Mouse (Mus musculus) limb, embryonic 10.5 days (tissue): Measurements from ENCODE around the gene Tas2r118. TPM values are rescaled to one million over a fixed set of nuclear protein-coding genes. Genes with fewer than 3 reads are reported as not detected.
A peak's percentile ranks its signal among the peaks of the same experiment; 100 is the strongest.

Source experiments
- DNase-seq: peaks from one replicate; pipeline ENCODE4 v3.0.0-alpha.2; 2017; ENCODE audit warnings: low spot score
- H3K27ac ChIP-seq: fragments of 300-500 bp; sonication (generic); 2 replicates; pipeline ENCODE4 v1.5.1; 2016; ENCODE audit warnings: mild to moderate bottlenecking
- H3K27me3 ChIP-seq: fragments of 300-500 bp; sonication (generic); 2 replicates; pipeline ENCODE4 v1.6.1; 2016; ENCODE audit warnings: low read depth, mild to moderate bottlenecking; ENCODE audit not compliant: poor library complexity, severe bottlenecking
- H3K36me3 ChIP-seq: fragments of 300-500 bp; sonication (generic); 2 replicates; pipeline ENCODE4 v1.6.1; 2016; ENCODE audit warnings: mild to moderate bottlenecking, moderate library complexity
- H3K4me1 ChIP-seq: fragments of 300-500 bp; sonication (generic); 2 replicates; pipeline ENCODE4 v1.6.1; 2016
- H3K4me3 ChIP-seq: fragments of 300-500 bp; sonication (generic); 2 replicates; pipeline ENCODE4 v1.5.1; 2016; ENCODE audit warnings: mild to moderate bottlenecking, moderate library complexity
- H3K9me3 ChIP-seq: fragments of 300-500 bp; sonication (generic); replicated peaks from 2 replicates; pipeline ENCODE4 v1.6.1; 2016; ENCODE audit warnings: mild to moderate bottlenecking
- WGBS: fragments of 180-500 bp; shearing (Covaris S2); methylation state at CpG from one replicate; pipeline ENCODE4 v1.1.7; 2016; 5-methylcytosine and 5-hydroxymethylcytosine counted together
- polyA plus RNA-seq: library from polyadenylated mRNA; unstranded; fragments of >200 nt; fragmentation: Nextera tagmentation; extraction: Ambion mirVana; gene quantifications from 2 replicates; pipeline ENCODE4 v1.2.1, GENCODE M21; 2016

Tas2r118 gene
- polyA plus RNA-seq = not detected in 2 replicates

DNA sequence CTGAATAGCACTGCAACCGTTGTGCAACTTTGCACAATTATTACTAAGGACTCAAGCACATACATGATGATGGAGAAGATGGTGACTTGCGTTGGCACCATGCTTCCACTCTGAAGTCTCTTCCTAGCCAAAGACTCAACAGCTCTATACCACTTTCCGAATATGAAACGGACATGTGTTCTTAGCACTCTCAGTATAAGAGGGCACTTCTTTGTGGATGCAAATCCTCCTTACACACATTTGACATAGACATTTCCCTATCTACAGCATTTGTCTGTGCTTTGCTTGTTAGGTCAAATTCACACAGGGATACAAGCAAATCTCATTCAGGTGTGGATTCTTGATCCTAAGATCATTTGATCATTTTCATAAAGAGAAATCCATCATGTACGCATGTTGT lies at the start of gene Tas2r118:
TSS of gene Tas2r118 (minus strand) at position 101 of the 400 bp plus-strand sequence.
- Histone ChIP-seq H3K27me3 (no peaks in the 10 kb centered on the region), H3K4me1 (no peaks in the 10 kb centered on the region), H3K27ac (no peak within 1 kb of the TSS), H3K9me3 (no peaks in the 10 kb centered on the region), H3K4me3 (no peak within 1 kb of the TSS), H3K36me3 (no peaks in the 10 kb centered on the region)
- DNase-seq = no peak
- 96% methylated on average over 5 of the region's 5 CpGs for WGBS

DNA sequence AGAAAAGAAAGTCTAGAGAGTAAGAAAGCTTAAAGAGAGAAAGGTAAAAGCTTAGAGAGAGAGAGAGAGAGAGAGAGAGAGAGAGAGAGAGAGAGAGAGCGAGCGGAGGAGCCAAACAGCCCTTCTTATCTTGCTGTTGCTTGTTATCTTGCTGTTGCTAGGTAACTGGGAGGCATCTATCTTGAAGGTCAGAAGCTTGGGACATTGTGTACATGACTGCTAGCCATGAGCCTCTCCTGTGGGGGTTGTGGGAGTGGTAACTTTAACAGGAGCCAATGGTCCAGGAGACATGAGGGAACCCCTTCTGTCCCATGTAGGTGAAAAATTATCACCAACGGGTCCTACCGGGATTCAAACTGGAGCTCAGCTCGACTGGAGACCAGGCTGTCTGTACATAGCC lies 48.5 kb upstream of the Tas2r118 start:
- DNase-seq = no peak
- no peaks in the 10 kb centered on the region for H3K36me3 ChIP-seq
- no peaks in the 10 kb centered on the region for H3K27me3 ChIP-seq
- no peaks in the 10 kb centered on the region for H3K4me1 ChIP-seq
- 94% methylated on average over 5 of the region's 5 CpGs for WGBS
- no peaks in the 10 kb centered on the region for H3K9me3 ChIP-seq
- no peak overlapping the region for H3K4me3 ChIP-seq
- H3K27ac ChIP-seq = no peak overlapping the region

GRCm38 (mm10) chr6:23993276-23993675 lies 23.4 kb upstream of the Tas2r118 start:
- H3K4me1 ChIP-seq = no peaks in the 10 kb centered on the region
- H3K4me3 ChIP-seq = no peak overlapping the region
- H3K27me3 ChIP-seq = no peaks in the 10 kb centered on the region
- no peak for DNase-seq
- H3K36me3 ChIP-seq = no peaks in the 10 kb centered on the region
- H3K9me3 ChIP-seq = no peaks in the 10 kb centered on the region
- WGBS = 86% methylated on average over 2 of the region's 2 CpGs
- H3K27ac ChIP-seq = no peak overlapping the region

- no peak overlapping the region for H3K4me3 ChIP-seq
- H3K27ac ChIP-seq = no peak overlapping the region
- H3K27me3 ChIP-seq = no peaks in the 10 kb centered on the region
- 63% methylated on average over 3 of the region's 3 CpGs for WGBS
- no peaks in the 10 kb centered on the region for H3K9me3 ChIP-seq
- H3K36me3 ChIP-seq = no peaks in the 10 kb centered on the region
- H3K4me1 ChIP-seq = no peaks in the 10 kb centered on the region
- no peak for DNase-seq
These were observed 21.0 kb upstream of the Tas2r118 start for GRCm38 (mm10) chr6:23990687-23991387.

DNA sequence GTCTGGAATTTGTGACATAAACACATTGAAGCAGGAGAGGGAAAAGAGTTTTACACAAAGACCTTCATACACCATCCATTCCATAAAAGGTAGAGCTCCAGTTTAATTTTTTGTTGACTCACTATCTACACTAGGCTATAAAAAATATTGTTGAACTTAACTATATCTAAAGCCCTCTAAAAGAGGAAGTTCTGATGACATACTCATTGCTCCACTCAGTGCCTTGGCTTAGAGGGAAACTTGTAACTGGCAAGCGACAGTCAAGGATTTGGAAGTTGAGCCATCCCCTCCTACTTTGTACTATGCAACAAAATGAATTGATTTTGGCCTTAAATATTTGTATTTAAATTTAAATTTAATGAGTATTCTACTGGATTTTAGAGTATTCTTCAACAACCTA lies 16.4 kb upstream of the Tas2r118 start:
- Histone ChIP-seq H3K4me3 (no peak overlapping the region), H3K27me3 (no peaks in the 10 kb centered on the region), H3K4me1 (no peaks in the 10 kb centered on the region), H3K36me3 (no peaks in the 10 kb centered on the region), H3K27ac (no peak overlapping the region), H3K9me3 (no peaks in the 10 kb centered on the region)
- 93% methylated on average over 1 of the region's 1 CpGs for WGBS
- no peak for DNase-seq

DNA sequence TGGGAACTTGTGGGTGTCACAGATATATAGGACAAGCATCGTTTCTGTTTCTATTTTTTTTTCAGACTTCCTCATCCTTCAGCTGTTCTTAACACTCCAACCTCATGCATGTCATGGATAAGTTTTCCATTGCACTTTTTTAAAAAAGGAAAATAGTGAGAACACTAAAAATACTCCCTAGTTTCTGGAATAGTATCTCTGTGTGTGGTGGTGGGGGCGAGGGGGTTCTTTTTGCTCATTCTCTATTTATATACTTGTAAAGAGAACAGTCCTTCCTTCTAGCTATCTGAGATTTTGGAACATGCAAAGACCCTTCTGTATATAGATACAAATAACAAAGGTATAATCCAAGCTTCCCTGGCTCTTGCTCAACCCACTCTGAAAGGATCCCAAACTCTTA lies 2.9 kb downstream of the Tas2r118 start:
- H3K27ac ChIP-seq = no peak overlapping the region
- H3K27me3 ChIP-seq = no peaks in the 10 kb centered on the region
- no peaks in the 10 kb centered on the region for H3K9me3 ChIP-seq
- DNase-seq = no peak
- H3K4me1 ChIP-seq = no peaks in the 10 kb centered on the region
- WGBS = 91% methylated on average over 2 of the region's 2 CpGs
- H3K36me3 ChIP-seq = no peaks in the 10 kb centered on the region
- no peak overlapping the region for H3K4me3 ChIP-seq

DNA sequence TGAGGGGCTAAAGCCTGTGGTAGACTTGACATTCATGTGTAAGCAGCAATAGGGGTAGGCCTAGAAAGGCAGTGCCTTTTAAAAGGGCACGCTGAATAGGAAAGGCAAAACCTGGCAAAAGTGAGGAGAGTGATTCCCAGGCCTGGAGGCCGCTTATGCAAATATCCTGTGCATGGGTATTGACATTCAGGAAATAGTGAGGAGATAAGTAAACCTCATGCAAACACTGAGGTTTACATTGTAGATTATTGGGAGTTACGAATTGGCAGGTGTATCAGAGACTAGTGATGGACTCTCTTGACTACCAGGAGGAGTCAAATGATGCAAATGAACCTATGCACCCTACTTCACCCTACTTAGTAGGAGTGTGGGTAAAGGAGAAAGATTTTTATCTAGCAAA lies 3.9 kb downstream of the Tas2r118 start:
- Histone ChIP-seq H3K27ac (no peak overlapping the region), H3K9me3 (no peaks in the 10 kb centered on the region), H3K27me3 (no peaks in the 10 kb centered on the region), H3K4me3 (no peak overlapping the region), H3K36me3 (no peaks in the 10 kb centered on the region), H3K4me1 (no peaks in the 10 kb centered on the region)
- DNase-seq = no peak
- 77% methylated on average over 3 of the region's 3 CpGs for WGBS

DNA sequence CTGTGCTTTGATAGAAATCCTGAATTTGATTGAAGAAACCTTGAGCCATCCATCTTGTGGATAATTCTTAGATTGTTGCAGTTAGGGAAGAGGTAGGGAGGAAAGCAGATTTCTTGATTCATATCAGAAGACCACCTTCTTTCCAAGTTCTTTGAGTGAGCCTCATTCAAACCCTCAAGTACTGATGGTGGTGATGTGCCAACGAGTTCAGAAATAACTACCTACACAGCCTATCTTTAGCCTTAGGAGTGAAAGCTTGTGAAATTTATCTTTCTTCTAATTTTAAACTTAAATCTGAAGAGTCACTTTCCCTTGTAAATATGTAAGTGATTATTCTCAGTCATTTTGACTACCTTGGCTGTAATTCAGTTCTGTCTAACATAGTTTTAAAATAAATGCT lies 6.1 kb downstream of the Tas2r118 start:
- Histone ChIP-seq H3K36me3 (no peaks in the 10 kb centered on the region), H3K4me3 (no peak overlapping the region), H3K27me3 (no peaks in the 10 kb centered on the region), H3K9me3 (no peaks in the 10 kb centered on the region), H3K4me1 (no peaks in the 10 kb centered on the region), H3K27ac (no peak overlapping the region)
- 88% methylated on average over 1 of the region's 1 CpGs for WGBS
- no peak for DNase-seq

DNA sequence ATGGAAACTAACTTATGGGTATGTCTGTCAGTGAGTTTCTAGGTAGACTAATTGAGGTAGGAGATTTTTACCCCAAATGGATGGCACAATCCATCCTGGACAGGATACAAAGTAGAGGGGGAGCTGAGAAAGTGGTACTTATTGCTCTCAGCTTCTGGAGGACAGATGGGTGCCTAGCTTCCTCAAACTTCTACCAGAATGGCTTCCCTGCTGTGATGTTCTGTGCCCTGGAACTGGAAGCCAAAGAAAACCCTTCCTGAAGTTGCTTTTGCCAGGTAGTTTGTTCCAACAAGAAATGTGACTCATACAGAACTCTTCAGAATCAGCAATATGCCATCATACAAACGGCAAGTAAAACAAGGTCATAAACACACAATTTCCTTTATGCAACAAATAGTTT lies 29.1 kb downstream of the Tas2r118 start:
- H3K9me3 ChIP-seq = no peaks in the 10 kb centered on the region
- H3K27me3 ChIP-seq = no peaks in the 10 kb centered on the region
- WGBS = 91% methylated on average over 1 of the region's 1 CpGs
- DNase-seq = no peak
- H3K4me1 ChIP-seq = peaks cover 4% of the 10 kb centered on the region; the same call in 1 of the 2 replicates
- no peak overlapping the region for H3K4me3 ChIP-seq
- H3K27ac ChIP-seq = no peak overlapping the region
- no peaks in the 10 kb centered on the region for H3K36me3 ChIP-seq

DNA sequence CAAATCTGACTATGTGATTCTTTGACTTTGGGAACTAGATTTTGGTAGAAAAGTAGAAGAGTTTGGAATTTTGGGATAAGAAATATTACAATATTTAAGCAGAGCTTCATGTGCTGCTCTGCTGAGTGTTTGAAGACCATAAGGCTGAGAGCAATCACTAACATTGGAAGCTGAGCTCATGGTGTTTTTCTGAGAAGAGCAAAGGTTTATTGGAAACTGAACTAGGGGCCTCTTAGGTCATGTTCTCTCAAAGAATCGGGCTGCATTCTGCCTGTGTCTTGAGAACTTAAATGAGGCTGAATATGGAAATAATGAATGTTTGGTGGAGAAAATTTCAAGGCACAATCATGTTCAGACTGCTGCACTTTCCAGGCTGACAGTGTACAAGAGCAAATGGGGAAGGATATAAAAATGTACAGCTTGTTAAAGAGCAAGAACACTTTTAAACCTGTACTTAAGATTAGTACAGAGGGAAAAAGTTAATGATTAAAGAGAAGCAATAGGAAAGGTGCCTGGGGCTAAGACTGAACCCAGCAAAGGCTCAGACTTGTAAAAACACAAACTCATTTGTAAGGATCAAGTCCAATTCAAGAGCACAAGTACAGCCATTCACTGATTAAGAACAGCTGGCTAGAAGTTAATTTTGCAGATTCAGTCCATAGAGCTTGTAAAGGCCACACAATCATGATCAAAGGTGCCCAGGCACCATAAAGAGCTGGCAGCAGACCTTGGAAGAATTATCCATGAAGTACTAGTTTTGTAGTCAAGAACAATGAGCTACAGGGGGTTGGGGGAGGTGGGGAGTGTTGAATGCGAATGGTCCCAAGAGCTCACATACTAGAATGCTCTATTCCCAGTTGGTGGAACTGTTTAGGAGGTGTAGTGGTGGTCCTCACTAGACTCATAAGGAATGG lies 31.0 kb downstream of the Tas2r118 start:
- H3K36me3 ChIP-seq = no peaks in the 10 kb centered on the region
- no peak overlapping the region for H3K4me3 ChIP-seq
- peaks cover 8% of the 10 kb centered on the region; the same call in 1 of the 2 replicates for H3K4me1 ChIP-seq
- no peaks in the 10 kb centered on the region for H3K27me3 ChIP-seq
- H3K9me3 ChIP-seq = no peaks in the 10 kb centered on the region
- 54% methylated on average over 2 of the region's 2 CpGs for WGBS
- peak overlapping the region; percentile 46; the same call in 1 of the 2 replicates for H3K27ac ChIP-seq
- DNase-seq = peak; percentile 60

- Histone ChIP-seq H3K36me3 (no peaks in the 10 kb centered on the region), H3K27me3 (no peaks in the 10 kb centered on the region), H3K4me3 (no peak overlapping the region), H3K9me3 (no peaks in the 10 kb centered on the region), H3K27ac (no peak overlapping the region), H3K4me1 (peaks cover 13% of the 10 kb centered on the region)
- DNase-seq = no peak
- 64% methylated on average over 4 of the region's 4 CpGs for WGBS
These were observed 33.4 kb downstream of the Tas2r118 start for GRCm38 (mm10) chr6:23936414-23936813.

GRCm38 (mm10) chr6:23923806-23924205 lies 46.1 kb downstream of the Tas2r118 start:
- Histone ChIP-seq H3K4me1 (no peaks in the 10 kb centered on the region), H3K27ac (no peak overlapping the region), H3K36me3 (no peaks in the 10 kb centered on the region), H3K27me3 (no peaks in the 10 kb centered on the region), H3K4me3 (no peak overlapping the region), H3K9me3 (no peaks in the 10 kb centered on the region)
- WGBS = 68% methylated on average over 2 of the region's 2 CpGs
- no peak for DNase-seq
